Mouse (Mus musculus) Muller cell, postnatal 12 days (primary cell): ENCODE data around the gene E130116L18Rik.
"Not testable (repeated sequence)": the region's sequence is repeated elsewhere in the genome, so short reads cannot be mapped to it uniquely, and the experiment has no call there.

ENCODE experiments used
- DNase-seq: peaks from one replicate; pipeline ENCODE4 v3.0.0-alpha.2; 2015; ENCODE audit errors: inconsistent ontology term

E130116L18Rik gene

GRCm38 (mm10) chr5:25222752-25223702, at the start of gene E130116L18Rik:
E130116L18Rik (minus strand) TSS chr5:25223153.
- DNase-seq = peak; percentile 92

- no peak for DNase-seq
Observed at GRCm38 (mm10) chr5:25268258-25268888, 45.4 kb upstream of the E130116L18Rik start.

GRCm38 (mm10) chr5:25262266-25262665, 39.3 kb upstream of the E130116L18Rik start:
- DNase-seq = no peak

GRCm38 (mm10) chr5:25261452-25261851, 38.5 kb upstream of the E130116L18Rik start:
- DNase-seq = no peak

- DNase-seq = no peak
Observed at GRCm38 (mm10) chr5:25256686-25257085, 33.7 kb upstream of the E130116L18Rik start.

GRCm38 (mm10) chr5:25254491-25254890, 31.5 kb upstream of the E130116L18Rik start:
- DNase-seq = no peak

- no peak for DNase-seq
Observed at GRCm38 (mm10) chr5:25252825-25253544, 30.0 kb upstream of the E130116L18Rik start.

GRCm38 (mm10) chr5:25252423-25252822, 29.5 kb upstream of the E130116L18Rik start:
- DNase-seq = no peak

- no peak for DNase-seq
Observed at GRCm38 (mm10) chr5:25247036-25247435, 24.1 kb upstream of the E130116L18Rik start.

- no peak for DNase-seq
Observed at GRCm38 (mm10) chr5:25246473-25246865, 23.5 kb upstream of the E130116L18Rik start.

GRCm38 (mm10) chr5:25245806-25246472, 23.0 kb upstream of the E130116L18Rik start:
- DNase-seq = no peak

- DNase-seq = no peak
Observed at GRCm38 (mm10) chr5:25243101-25243500, 20.1 kb upstream of the E130116L18Rik start.

GRCm38 (mm10) chr5:25224377-25224776, 1.4 kb upstream of the E130116L18Rik start:
- DNase-seq = not testable (repeated sequence)

- no peak for DNase-seq
Observed at GRCm38 (mm10) chr5:25221604-25222003, 1.3 kb downstream of the E130116L18Rik start, which contains the start of gene Galnt11. Galnt11 (plus strand) TSS chr5:25221904.

- peak; percentile 10 for DNase-seq
Observed at GRCm38 (mm10) chr5:25215006-25215405, 7.9 kb downstream of the E130116L18Rik start.

GRCm38 (mm10) chr5:25213216-25213615, 9.7 kb downstream of the E130116L18Rik start:
- DNase-seq = not testable (repeated sequence)

GRCm38 (mm10) chr5:25211872-25212271, 11.1 kb downstream of the E130116L18Rik start:
- no peak for DNase-seq

GRCm38 (mm10) chr5:25190521-25190920, 32.4 kb downstream of the E130116L18Rik start:
- peak; percentile 41 for DNase-seq

- DNase-seq = no peak
Observed at GRCm38 (mm10) chr5:25188802-25189201, 34.2 kb downstream of the E130116L18Rik start.

- DNase-seq = peak; percentile 31
Observed at GRCm38 (mm10) chr5:25187727-25188126, 35.2 kb downstream of the E130116L18Rik start.

GRCm38 (mm10) chr5:25184594-25184993, 38.4 kb downstream of the E130116L18Rik start:
- peak; percentile 58 for DNase-seq
